Mouse (Mus musculus) intestine, embryonic 14.5 days (tissue): ENCODE measurements around the gene Cldn11. TPM values are rescaled to one million over a fixed set of nuclear protein-coding genes. Genes with fewer than 3 reads are reported as not detected.

Source experiments
- ATAC-seq: fragments of 200-750 bp; cut with Nextera tagmentation; replicated peaks from 2 replicates; pipeline ENCODE4 v1.8.0; 2017; ENCODE audit warnings: low read depth, moderate number of reproducible peaks, moderate TSS enrichment, moderate library complexity; ENCODE audit not compliant: low FRiP score, low TSS enrichment
- DNase-seq: peaks from one replicate; pipeline ENCODE4 v3.0.0-alpha.2; 2018; ENCODE audit warnings: low spot score
- H3K27ac ChIP-seq: fragments of 300-500 bp; sonication (generic); 2 replicates; pipeline ENCODE4 v1.5.1; 2014; ENCODE audit warnings: low read depth, mild to moderate bottlenecking, control low read depth
- H3K27me3 ChIP-seq: fragments of 300-500 bp; sonication (generic); replicated peaks from 2 replicates; pipeline ENCODE4 v1.6.1; 2014; ENCODE audit warnings: low read length, control low read depth; ENCODE audit not compliant: control insufficient read depth, insufficient read depth
- H3K36me3 ChIP-seq: fragments of 300-500 bp; sonication (generic); 2 replicates; pipeline ENCODE4 v1.6.1; 2014; ENCODE audit warnings: low read length, control low read depth; ENCODE audit not compliant: control insufficient read depth, insufficient read depth
- H3K4me1 ChIP-seq: fragments of 300-500 bp; sonication (generic); replicated peaks from 2 replicates; pipeline ENCODE4 v1.6.1; 2014; ENCODE audit warnings: low read length, control low read depth, mixed read lengths; ENCODE audit not compliant: control insufficient read depth, insufficient read depth
- H3K4me2 ChIP-seq: fragments of 300-500 bp; sonication (generic); 2 replicates; pipeline ENCODE4 v1.6.1; 2014; ENCODE audit warnings: low read length
- H3K4me3 ChIP-seq: fragments of 300-500 bp; sonication (generic); 2 replicates; pipeline ENCODE4 v1.5.1; 2014; ENCODE audit warnings: low read depth, low read length, control low read depth, mixed read lengths
- H3K9ac ChIP-seq: fragments of 300-500 bp; sonication (generic); 2 replicates; pipeline ENCODE4 v1.6.1; 2014; ENCODE audit warnings: mild to moderate bottlenecking, low read length
- H3K9me3 ChIP-seq: fragments of 300-500 bp; sonication (generic); 2 replicates; pipeline ENCODE4 v1.6.1; 2016; ENCODE audit warnings: low read length, control low read depth; ENCODE audit not compliant: control insufficient read depth
- WGBS: fragments of 180-500 bp; shearing (Covaris S2); extraction: QIAGEN DNeasy Blood & Tissue Kit; methylation state at CpG from one replicate; pipeline ENCODE4 v1.1.7; 2014; 5-methylcytosine and 5-hydroxymethylcytosine counted together
- polyA plus RNA-seq: library from polyadenylated mRNA; unstranded; fragments of >200 nt; fragmentation: Nextera tagmentation; extraction: Ambion mirVana; gene quantifications from 2 replicates; pipeline ENCODE4 v1.2.1, GENCODE M21; 2014

The Cldn11 gene
- polyA plus RNA-seq, 1 experiment from 2014 or later, result 6.1 TPM

- H3K27ac ChIP-seq, result no peak overlapping the region
- ATAC-seq, result no peak
- DNase-seq, result peak; percentile 60
These were observed 59.3 kb downstream of the Cldn11 start for GRCm38 (mm10) chr3:31209001-31209400.

GRCm38 (mm10) chr3:31212205-31213038 lies 62.7 kb downstream of the Cldn11 start:
- Histone ChIP-seq H3K4me3 (no peak overlapping the region), H3K4me1 (peaks cover 17% of the 10 kb centered on the region; the same call in 1 of the 2 replicates), H3K27ac (no peak overlapping the region), H3K9ac (no peak overlapping the region), H3K4me2 (no peak overlapping the region), H3K27me3 (no peaks in the 10 kb centered on the region), H3K36me3 (no peaks in the 10 kb centered on the region), H3K9me3 (no peaks in the 10 kb centered on the region)
- 39% methylated on average over 9 of the region's 9 CpGs for WGBS
- ATAC-seq, result peak; percentile 59
- DNase-seq, result peak; percentile 65

More at GRCm38 (mm10) chr3:31209001-31209400, 59.3 kb downstream of the Cldn11 start:
- Histone ChIP-seq H3K9ac (no peak overlapping the region), H3K9me3 (no peaks in the 10 kb centered on the region), H3K4me2 (peak overlapping the region; percentile 39), H3K27me3 (no peaks in the 10 kb centered on the region), H3K4me1 (peaks cover 22% of the 10 kb centered on the region), H3K36me3 (no peaks in the 10 kb centered on the region), H3K4me3 (no peak overlapping the region)
- 10% methylated on average over 19 of the region's 19 CpGs for WGBS

GRCm38 (mm10) chr3:31213802-31214201 lies 64.1 kb downstream of the Cldn11 start:
- H3K4me2 ChIP-seq, result no peak overlapping the region
- 31% methylated on average over 3 of the region's 3 CpGs for WGBS
- ATAC-seq (no peak), DNase-seq (no peak)
- H3K36me3 ChIP-seq, result no peaks in the 10 kb centered on the region
- no peak overlapping the region for H3K27ac ChIP-seq
- no peaks in the 10 kb centered on the region for H3K27me3 ChIP-seq
- H3K4me3 ChIP-seq, result no peak overlapping the region
- H3K9me3 ChIP-seq, result no peaks in the 10 kb centered on the region
- H3K4me1 ChIP-seq, result peaks cover 10% of the 10 kb centered on the region; the same call in 1 of the 2 replicates
- no peak overlapping the region for H3K9ac ChIP-seq

Other genes with a start within 250 kb of the Cldn11 start
- gene Phc3, start 180.5 kb upstream of the Cldn11 start, polyA plus RNA-seq, result 8.8 and 9.1 TPM in 2 replicates
- 48.0 and 51.8 TPM in 2 replicates for gene Prkci, start 154.2 kb upstream of the Cldn11 start, polyA plus RNA-seq
- 23.6 and 25.0 TPM in 2 replicates for gene Skil, start 54.9 kb upstream of the Cldn11 start, polyA plus RNA-seq
- gene Slc7a14, start 160.5 kb downstream of the Cldn11 start, polyA plus RNA-seq, result 1.3 and 1.7 TPM in 2 replicates